Mouse (Mus musculus) CD4-positive, CD25-positive, alpha-beta regulatory T cell, adult 4 months (primary cell): Measurements from ENCODE around the gene Kcnip1. TPM values are rescaled to one million over a fixed set of nuclear protein-coding genes. Genes with fewer than 3 reads are reported as not detected.

Experiments
- ATAC-seq: one replicate; pipeline ENCODE4 v1.8.0; 2017
- polyA plus RNA-seq, 2 experiments: library from polyadenylated mRNA; unstranded; fragments of 100-300 nt; shearing (Covaris generic); gene quantifications; one replicate each; pipeline ENCODE4 v1.2.1; 2017

The Kcnip1 gene
- polyA plus RNA-seq, 2 experiments from 2014 or later: not detected

DNA sequence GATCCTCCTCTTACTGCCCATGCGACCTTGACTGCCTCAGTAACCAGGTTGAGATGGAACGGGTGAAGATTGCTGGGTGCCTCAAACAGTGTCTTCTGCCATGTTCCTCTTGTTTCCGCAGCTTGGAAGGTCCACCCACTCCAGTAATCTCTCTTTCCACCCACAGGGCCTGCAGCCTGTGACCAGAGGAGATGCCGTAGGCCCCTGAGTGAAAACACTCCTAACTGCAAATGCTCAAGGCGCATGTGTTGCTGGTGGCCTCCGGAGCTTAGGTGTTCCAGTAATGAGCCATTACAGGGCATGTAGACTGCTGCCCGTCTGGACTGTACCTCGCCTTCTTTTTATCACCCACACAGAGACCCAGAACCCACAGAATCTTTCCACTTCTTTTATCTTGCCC is 55.3 kb downstream of the Kcnip1 start:
- no peak for ATAC-seq

DNA sequence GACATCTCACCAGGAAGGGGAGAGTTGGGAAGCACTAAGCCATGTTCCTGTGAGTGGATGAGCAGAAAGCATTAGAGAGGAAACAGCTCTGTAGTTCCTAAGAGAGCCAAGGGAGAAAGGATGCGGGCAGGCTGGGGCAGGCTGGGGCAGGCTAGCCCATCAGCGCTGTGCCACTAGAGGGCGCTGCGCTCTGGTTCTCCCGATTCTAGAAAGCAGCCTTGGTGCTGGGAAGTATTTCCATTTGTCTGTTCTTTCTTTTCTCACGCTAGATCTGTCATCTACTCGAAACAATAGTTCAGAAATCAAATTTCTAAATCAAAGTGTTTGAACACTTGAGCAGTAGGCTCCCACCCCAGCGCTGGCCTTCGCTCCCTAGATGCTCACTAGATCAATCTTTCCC is 58.7 kb downstream of the Kcnip1 start:
- no peak for ATAC-seq

DNA sequence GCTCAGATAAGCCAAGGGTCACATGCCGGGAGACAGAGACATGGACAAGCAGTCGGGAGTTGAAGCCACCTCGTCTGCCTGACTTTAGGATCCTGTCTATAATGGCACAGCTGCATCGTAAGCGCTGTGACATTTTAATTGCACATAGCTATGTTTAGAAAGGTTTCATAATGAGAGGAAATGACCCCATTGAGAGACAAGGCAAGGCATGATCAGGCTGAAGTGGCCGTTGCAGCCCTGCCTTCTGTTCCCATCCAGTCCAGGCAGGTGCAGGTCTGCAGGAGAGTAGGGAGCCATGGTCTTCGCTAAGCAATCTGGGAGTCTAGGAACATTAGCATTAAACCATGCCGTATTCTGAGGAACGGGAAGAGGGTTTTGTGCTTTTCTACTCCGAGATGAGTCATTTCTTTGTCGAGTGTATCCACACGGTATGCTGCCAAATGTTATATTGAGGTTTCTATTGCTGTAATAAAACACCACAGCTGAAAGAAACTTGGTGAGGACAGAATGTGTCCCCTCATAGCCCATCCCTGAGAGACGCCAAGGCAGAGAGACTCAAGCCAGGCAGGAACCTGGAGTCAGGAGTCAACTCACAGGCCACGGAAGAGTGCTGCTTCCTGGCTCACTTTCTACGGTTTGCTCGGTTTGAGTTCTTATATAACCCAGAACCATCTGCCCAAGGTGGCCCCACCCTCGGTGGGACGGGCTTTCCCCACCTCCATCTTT is 60.4 kb downstream of the Kcnip1 start:
- peak; percentile 71 for ATAC-seq

DNA sequence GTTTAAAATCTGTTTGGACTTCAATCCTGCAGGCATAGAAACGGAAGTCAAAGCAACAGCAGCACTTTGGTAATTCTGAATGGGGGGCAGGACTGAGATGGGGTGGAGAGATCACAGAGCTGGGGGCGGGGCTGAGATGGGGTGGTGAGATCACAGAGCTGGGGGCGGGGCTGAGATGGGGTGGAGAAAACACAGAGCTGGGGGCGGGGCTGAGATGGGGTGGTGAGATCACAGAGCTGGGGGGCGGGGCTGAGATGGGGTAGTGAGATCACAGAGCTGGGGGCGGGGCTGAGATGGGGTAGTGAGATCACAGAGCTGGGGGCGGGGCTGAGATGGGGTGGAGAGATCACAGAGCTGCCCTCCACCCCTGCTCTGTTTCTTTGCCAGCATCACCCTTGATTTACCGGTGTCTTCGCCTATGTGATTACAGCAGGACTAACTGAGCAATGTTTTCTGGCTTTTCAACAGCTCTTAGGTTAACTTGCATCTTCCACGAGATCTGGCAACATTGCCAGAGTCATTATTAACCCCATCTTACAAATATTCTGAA is 61.0 kb downstream of the Kcnip1 start:
- peak; percentile 64 for ATAC-seq

DNA sequence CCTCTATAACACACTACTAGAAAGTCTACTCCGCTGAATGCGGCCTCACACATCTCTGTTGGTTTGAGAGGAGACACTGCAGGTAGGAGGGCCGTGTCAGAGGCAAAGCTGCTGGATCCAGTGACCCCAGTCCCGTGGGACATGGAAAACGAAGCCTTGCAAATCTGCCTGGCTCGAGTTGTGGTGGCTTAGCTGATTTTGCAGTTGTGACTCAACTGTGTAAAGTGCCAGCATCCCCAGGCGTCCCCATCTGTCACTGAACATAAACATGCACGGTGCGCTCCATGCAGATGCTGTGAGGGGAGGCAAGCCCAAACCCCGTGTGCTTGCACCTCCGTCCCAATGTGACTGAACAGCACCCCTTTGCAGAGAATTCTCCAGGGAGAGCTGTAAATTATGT is 63.5 kb downstream of the Kcnip1 start:
- no peak for ATAC-seq

DNA sequence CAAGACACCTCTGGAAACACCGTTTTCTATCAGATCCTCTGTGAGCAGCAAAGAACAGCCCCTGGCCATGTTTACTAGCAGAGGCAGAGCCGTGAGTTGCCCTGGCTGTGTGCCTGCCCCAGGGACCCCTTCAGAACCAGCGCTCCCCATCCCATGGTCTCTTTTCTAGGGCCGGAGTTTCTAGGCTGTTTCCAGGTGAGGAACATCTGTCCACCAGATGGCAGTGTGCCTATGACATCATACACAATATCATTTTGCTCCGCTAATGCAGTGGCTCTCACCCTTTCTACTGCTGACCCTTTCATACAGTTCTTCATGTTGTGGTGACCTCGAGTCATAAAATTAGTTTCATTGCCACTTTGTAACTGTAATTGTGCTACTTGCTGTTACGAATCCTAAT is 64.3 kb downstream of the Kcnip1 start:
- ATAC-seq: no peak

DNA sequence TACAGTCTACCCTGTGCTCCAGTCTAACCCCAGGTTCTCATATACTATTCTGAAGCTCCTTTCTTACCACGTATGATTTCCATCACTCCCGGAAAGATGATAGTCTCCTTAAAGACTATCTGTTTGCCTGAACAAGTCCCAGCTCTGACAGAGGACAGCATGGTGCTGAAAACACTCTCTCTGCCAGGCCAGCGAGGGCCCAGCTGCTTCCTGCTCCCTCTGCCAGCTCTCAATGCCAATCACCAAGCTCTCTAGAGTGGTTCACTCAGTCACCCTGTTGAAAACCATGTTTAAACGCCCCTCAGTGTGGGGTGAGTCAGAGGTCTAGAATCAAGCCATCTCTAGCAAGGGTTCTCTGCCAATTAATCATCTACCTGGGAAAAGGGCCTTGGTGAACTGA is 65.1 kb downstream of the Kcnip1 start:
- no peak for ATAC-seq

DNA sequence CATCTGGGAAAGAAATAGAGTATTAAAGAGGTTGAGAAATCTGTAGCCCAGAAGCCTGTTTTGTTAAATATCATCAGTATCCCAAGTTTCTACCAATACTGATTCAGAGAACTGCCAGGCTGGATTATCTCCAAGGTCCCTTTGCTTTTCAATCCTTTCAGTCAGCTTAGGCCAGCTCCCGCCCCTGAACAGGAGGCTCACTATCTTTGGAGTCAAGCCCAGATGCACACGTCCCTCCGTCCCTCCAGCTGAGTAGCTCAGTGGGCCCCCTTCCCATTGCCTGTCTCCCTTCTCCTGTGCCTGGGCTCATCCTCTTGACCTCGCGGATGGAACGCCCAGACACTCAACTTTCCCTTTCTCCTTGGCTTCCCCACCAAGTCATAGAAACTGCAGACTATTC is 65.6 kb downstream of the Kcnip1 start:
- no peak for ATAC-seq

DNA sequence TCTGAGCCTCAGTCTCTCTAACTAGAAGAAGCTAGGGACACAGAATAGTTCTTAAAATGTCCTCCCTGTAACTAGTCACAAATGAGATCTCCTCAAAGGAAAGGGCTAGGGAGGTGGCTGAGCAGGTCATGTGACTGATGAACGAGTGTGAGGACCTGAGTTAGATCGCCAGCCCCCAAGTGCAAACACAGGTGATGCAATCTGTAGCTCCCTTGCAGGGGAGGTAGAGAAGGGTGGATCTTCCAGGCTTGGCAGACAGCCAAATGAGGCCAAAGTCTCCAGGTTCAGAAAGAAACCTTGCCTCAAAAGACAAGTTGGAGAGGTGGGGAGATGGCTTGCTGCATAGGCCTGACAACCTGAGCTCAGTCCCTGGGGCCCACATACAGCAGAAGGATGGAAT is 66.4 kb downstream of the Kcnip1 start:
- no peak for ATAC-seq

DNA sequence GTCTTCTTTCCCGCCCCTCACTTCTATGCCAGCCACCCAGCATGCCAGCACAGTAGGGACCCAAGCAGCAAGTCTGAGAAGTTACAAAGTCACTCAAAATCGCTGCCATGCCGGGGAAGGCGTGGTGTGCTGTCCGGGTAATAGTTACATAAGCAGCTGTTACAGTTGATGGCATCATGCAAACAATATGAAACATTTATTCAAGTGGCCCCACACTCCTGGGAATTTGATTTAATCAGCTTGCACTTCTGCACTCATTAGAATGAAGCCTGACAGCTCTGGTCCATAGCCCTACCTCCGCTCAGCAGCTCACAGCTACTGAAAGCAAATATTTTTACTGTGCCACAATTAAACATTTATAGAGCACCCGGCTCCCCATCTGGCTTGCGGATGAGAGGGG is 67.2 kb downstream of the Kcnip1 start:
- no peak for ATAC-seq

DNA sequence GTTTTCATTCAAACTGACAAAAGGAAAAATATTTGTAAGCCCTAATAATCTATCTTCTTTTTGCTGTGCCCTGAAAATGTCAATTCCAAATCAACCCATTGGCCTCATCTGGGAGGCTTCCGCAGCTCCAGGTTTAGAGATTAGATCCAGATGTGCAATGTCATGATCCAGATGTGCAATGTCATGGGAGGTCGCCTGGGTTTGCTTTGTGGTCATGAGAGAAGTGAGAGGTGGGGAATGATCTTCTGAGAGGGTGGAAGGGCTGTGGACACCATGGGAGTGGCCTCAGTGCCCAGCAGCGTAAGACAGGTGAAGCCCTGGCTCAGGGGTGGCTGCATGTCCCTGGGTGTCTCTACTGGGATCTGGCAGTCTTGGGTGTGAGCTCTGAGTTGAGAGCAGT is 69.9 kb downstream of the Kcnip1 start:
- no peak for ATAC-seq

DNA sequence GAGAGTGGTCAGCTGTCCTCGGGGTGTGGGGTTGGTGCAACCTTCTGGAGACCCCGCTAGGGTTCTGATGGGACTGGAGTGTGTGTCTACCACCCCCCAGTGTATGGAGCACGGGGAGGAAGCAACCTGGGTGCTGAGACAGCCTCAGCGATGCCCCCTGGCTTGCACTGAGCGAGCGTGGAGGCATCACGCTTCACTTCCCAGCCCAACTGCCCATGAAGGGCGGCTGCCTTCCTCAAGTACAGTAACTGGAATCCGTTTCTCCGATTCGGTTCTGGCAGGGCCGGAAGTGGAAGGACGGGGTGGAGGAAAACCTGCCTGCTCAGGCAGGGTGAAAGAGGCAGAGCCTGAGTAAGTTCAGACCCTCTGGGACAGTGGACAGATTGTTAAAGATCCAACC is 71.5 kb downstream of the Kcnip1 start:
- ATAC-seq: no peak

DNA sequence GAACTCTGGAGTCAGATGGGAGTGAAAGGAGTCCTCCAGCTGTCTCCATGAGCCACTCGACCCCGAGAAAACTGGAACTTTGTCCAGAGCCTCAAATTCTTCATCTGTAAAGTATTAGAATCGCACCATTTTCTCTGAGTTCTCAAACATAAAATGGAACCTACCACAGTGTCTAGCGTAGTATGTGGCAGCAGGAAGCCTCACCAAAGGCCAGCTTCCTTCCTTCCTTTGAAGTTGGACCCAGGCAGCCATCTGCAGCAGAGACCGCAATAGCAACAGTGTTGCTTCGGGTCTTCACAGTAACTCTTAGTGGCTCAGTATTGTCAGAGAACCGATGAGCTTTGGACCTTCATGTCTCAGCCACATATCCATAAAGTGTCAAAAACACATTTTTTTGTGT is 73.1 kb downstream of the Kcnip1 start:
- ATAC-seq: peak; percentile 51

DNA sequence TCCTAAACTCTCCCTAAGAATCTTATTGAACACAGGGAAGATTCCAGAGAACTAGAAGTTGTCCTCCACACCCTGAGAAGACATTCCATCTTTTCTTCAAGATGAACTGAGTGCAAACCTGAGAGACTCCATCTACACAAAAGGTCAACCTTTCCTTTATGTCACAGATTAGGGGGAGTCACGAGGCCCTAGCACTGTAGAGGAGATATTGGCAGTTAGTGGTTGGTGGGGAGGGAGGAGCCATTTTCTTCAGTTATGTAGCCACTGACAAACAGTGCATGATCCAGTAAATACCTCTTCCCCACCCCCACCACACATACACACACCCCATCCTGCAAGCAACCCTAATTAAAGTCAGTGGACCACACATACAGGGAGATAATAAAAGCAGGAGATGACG is 74.5 kb downstream of the Kcnip1 start:
- no peak for ATAC-seq

DNA sequence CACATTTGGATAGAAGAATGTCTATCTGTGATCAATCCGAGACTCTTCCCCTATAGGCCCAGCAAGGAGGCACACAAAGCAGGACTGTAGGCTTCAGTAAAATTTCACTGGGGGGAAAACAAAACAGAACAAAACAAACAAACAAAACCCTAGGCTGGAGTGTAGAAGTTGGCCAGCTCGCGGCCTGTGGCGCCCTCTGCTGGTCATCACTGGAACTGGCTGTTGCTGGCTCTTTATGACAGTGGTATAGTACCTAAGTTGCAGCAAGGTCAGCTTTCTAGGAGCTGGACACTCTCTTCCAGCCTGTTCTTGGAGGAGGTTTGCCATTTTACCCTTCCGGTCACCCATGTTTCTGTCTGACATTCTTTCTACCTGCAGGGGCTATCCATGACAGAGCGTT is 75.4 kb downstream of the Kcnip1 start:
- ATAC-seq: no peak

DNA sequence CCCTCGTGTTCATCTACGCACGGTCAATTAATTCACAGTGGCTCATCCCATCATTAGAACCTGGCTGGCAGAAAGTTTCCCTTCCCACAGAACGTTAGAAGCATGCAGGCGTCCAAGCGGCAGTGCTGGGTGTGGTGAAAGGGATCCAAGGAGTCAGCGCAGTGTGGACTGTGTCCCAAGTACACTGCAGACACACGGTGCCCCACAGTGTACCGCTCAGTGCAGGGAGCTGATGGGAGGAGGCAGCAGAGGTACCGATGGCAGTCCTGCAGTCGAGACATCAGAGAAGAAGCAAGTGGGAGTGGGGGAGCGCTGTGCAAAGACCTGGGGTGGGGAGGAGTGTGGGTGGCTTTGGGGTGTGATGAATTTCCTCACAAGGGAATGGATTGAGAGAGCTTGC is 78.7 kb downstream of the Kcnip1 start:
- no peak for ATAC-seq

DNA sequence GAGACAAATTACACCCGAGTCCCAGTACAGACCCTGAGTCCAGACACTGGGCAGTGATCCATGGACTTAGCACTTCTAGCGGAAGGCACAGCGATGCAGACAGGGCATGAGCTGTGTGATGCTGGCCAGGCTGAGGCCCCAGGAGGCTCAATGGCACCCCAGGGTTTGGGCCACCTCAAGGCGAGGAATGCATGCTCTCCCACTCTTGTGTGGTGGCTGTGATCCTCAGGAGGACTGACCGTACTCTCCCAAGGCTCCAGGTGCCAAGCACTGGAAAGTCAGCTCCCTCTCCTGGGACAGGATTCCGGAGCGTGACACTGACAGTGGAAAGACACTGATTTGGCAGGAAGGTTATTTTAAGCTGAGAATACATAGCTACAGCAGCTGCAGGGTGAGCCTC is 79.9 kb downstream of the Kcnip1 start:
- ATAC-seq: no peak

DNA sequence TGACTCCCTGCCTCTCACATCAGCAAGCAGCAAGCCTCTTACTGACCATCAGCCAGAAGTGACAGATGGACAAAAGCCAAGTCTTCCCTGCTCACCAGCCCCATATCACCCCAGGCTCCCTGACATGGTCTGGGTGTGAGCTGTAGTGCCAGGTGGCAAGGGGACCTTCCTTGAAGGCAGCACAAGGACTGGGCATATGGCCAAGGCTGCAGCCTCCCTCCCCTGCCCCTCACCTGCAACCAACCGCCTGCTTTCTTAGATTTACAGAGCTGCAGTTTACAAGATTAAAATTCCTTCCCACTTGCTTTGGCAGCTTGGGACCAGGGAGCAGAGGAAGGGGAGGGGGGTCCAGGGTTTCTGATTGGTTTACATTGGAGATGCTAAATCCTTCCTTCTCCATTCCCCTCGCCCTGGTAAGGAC is 80.8 kb downstream of the Kcnip1 start:
- no peak for ATAC-seq

DNA sequence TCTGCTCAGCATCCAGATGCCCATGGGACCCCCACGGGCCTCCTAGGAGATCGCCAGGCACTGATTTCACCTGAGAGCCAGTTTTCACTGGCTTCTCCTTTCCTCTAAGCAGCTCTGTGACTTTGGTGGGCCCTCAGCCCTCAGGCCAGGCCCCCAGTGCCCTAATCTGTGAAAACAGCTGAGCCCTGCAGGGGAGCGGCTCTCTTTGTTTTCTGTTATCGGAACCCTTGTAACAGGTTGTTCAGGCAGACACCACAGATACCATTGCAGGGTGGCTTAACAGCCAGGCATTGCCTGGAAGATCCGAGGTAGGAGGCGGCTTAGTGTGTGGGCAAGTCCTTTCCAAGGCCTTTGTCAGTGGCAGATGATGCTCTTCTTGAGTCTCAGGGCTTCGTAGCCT is 82.0 kb downstream of the Kcnip1 start:
- no peak for ATAC-seq

DNA sequence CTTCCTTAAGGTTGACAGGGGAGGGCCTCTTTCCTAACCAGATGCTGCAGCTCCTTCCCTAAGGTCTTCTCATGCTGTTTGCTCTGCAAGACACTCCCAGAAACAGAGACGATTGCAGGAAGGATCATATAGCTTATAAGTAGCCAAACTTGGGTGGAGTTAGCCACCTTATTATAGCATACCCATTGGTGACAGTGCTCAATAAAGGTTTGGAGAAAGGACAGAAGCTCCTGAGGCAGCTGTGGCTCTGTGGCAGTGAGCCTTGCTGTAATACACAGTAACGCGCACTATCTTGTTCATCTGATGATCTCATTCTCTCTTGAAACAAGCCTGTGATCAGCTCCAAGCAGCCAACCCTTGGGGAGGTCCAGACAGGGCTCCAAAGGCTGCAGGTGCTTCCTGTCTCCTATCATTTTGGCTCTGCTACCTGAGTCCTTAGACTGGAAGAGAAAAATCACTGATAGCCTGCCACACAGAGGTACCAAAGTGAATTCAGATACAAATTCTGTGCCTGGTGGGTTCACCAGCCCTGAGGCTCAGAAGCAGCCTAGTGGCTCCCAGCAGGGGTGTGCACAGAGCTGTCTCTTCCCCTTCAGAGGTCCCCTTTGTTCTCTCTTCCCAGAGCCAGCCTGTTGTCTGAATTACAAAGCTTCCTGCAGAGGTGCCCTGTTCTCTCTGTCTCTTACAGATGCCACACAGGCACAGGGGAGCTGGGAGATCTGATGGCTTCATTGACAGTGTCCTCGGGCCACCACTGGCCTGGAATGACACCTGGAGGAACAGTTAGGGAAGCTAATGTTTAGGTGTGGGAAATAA is 84.4 kb downstream of the Kcnip1 start:
- no peak for ATAC-seq

DNA sequence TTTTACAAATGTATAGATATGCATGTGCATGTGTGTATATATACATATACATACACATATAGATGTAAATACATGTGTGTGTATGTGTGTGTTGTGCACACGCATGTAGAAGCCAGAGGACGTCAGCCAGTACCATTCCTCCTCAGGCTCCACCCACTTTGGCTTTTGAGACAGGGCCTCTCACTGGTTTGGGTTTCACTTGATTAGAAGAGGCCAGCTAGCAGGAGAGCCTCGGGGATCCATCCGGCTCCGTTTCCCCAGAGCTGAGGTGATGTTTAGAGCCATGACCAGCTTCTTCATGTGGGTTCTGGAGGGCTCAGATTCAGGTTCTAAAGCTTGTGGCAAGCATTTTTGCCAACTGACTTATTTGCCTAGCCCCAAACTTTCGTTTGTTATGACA is 89.5 kb downstream of the Kcnip1 start:
- no peak for ATAC-seq

DNA sequence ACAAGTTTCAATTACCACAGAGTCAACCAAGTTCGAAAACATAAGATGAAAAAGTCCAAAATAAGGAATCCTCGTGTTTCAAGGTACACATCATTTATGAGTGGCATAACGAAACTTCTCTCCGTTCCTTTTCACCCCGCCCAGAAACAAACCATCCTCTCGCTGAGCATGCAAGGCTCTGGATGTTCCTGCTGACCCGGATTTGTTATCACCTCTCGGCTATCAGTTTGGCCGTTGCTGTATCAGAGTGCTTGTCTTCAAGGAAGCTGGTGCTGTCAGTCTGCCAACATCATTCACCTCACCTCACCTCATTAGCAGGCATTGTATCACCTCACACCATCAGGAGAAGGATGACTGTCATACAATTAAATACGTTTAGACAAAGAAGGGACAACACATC is 90.6 kb downstream of the Kcnip1 start:
- no peak for ATAC-seq

DNA sequence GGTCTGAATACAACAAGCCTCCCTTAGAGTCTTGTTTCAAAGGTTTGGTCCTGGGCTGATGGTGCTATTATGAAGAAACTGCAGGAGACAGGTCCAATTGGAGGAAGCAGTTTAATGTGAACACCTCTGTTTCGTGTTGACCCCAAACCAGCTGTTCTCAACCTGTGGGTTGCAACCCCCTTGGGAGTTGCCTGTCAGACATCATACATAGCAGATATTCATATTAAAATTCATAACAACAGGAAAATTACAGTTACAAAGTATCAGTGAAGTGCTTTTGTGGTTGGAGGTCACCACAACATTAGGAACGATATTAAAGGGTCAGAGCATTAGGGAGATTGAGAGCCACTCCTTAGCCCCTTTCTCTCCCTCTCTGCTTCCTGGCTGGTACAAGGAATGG is 91.2 kb downstream of the Kcnip1 start:
- ATAC-seq: no peak

DNA sequence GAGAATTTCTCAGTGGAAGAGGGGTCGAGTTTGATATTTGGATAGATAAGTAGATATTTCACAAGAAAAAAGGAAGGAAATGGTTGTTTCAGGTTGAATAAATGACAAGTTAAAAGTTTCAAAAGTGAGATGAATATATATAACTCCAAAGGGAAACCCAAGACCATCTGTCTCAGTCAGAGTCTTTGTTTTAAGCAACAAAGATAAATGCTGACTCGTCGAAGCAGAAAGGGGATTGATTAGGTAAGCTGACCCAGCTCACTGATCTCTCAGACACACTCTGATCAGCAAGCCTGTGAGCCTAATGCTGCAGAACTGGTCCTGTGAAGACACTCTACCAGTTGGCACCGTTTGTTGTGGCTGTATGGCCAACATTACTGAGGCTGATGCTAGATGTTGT is 101.9 kb downstream of the Kcnip1 start:
- no peak for ATAC-seq
